Mouse (Mus musculus): Measurements from ENCODE around the gene Rasef. TPM values are rescaled to one million over a fixed set of nuclear protein-coding genes. Genes with fewer than 3 reads are reported as not detected.

Gene Rasef
- polyA plus RNA-seq, 1 experiment from 2014 or later: 3.4 TPM

GRCm38 (mm10) chr4:73781061-73781460 lies 9.7 kb downstream of the Rasef start:
- Histone ChIP-seq H3K9ac (replicated peaks; ENCODE audit: low read depth) (no peak overlapping the region), H3K9me3 (ENCODE audit: low read length) (no peaks in the 10 kb centered on the region), H3K4me2 (replicated peaks; ENCODE audit: low read depth, low read length) (no peak overlapping the region), H3K4me3 (ENCODE audit: low read depth, low read length) (no peak overlapping the region), H3K4me1 (ENCODE audit: insufficient read depth, low read depth, low read length) (no peaks in the 10 kb centered on the region), H3K36me3 (ENCODE audit: insufficient read depth, low read length) (no peaks in the 10 kb centered on the region), H3K27ac (ENCODE audit: low read length) (no peak overlapping the region), H3K27me3 (replicated peaks; ENCODE audit: insufficient read depth, low read length) (no peaks in the 10 kb centered on the region)
- ATAC-seq (no peak), DNase-seq (ENCODE audit: low spot score) (no peak)
- TF ChIP-seq EP300 (IDR thresholded peaks at IDR 0.05) (no peak), CTCF (IDR thresholded peaks at IDR 0.05) (no peak)
- WGBS: 69% methylated on average over 3 of the region's 3 CpGs

DNA sequence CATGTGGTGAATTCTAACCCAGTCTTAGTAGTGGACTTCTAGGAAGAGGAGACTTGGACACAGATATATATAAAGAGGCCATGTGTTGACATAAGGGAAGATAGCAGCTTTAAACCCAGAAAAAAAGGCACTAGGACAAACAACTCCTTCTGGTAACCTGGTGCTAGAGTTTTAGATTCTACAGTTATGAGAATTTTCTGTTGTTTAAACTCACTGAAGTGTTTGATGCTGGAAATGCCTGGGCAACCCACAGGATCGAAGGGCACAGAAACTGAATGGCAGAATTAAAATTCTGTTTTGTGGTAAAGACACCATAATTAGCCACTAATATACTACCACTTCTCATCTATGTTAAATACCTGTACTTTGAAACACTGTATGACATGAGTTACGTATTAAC lies 15.5 kb downstream of the Rasef start:
- Histone ChIP-seq H3K4me3 (ENCODE audit: low read depth, low read length) (no peak overlapping the region), H3K27me3 (replicated peaks; ENCODE audit: insufficient read depth, low read length) (no peaks in the 10 kb centered on the region), H3K9me3 (ENCODE audit: low read length) (no peaks in the 10 kb centered on the region), H3K4me2 (replicated peaks; ENCODE audit: low read depth, low read length) (no peak overlapping the region), H3K36me3 (ENCODE audit: insufficient read depth, low read length) (no peaks in the 10 kb centered on the region), H3K27ac (ENCODE audit: low read length) (no peak overlapping the region), H3K9ac (replicated peaks; ENCODE audit: low read depth) (no peak overlapping the region), H3K4me1 (ENCODE audit: insufficient read depth, low read depth, low read length) (no peaks in the 10 kb centered on the region)
- WGBS: 84% methylated on average over 2 of the region's 2 CpGs
- no peak for ATAC-seq
- no peak for TF ChIP-seq CTCF (IDR thresholded peaks at IDR 0.05)
- no peak for TF ChIP-seq EP300 (IDR thresholded peaks at IDR 0.05)
- no peak for DNase-seq (ENCODE audit: low spot score)

DNA sequence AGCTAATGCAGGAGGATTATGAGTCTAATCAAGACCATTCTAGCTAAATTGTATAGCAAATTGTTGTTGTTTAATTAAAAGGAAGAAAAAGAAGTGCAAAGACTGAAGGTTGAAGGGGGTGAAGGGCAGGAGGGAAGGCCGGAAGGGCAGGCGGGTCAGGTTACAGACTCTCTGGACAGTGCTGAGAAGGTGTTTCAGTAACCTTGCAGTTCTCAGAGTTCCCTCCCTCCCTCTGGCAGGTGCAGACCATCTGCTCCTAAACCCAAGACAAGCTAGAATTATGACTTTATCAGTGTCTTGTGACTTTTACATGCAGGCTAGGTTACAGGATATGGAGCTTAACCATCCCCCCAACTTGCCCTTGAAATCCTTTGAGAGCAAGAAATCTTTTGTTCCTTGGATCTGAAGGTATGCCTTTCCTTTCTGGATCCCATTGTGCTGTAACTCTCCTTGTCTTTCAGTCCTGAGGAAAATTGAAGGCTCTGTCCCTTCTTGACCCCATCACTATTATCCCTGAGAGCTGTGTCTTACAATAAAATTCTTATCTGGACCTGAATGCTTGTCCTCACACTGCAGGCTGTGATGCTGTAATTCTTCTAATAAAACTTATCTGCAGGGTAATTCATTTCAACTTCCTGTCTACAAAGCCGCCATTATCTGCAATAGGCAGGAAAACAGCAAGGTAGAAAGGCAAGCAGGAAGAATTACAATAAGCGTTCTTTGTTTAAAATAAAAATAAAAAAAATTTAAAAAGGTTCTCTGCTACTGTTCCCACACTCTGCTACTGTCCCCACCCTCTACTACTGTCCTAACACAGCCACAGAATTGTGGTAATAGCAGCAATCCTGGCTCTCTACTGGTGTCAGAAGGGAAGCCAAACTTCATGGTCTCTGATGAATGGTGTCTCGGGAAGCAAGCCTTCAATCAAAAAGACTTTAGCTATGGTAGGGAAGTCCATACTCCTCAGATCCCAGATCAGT lies 16.7 kb downstream of the Rasef start:
- 39% methylated on average over 5 of the region's 5 CpGs for WGBS
- H3K27ac ChIP-seq (ENCODE audit: low read length): no peak overlapping the region
- ATAC-seq: no peak

DNA sequence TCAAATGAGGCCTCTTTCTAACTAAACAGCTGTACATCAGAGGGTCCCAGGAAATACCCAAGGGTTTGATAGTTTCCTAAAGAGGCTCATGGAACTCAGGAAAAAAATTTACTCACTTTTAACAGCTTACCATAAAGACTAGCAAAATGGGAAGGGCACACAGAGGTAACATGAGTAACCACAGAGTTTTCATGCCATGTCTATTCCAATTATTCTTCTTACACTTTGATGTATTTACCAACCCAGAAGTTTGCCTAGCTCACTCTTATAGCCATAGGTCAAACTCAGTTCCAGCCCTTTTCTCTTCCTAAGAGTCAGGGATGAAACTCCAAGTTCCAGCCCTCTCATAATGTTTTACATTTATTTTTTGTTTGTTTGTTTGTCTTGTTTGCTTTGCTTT lies 18.8 kb downstream of the Rasef start:
- no peaks in the 10 kb centered on the region for H3K9me3 ChIP-seq (ENCODE audit: low read length)
- H3K27me3 ChIP-seq (replicated peaks; ENCODE audit: insufficient read depth, low read length): no peaks in the 10 kb centered on the region
- H3K4me3 ChIP-seq (ENCODE audit: low read depth, low read length): no peak overlapping the region
- H3K4me1 ChIP-seq (ENCODE audit: insufficient read depth, low read depth, low read length): no peaks in the 10 kb centered on the region
- no peak overlapping the region for H3K4me2 ChIP-seq (replicated peaks; ENCODE audit: low read depth, low read length)
- DNase-seq (ENCODE audit: low spot score) (no peak), ATAC-seq (no peak)
- no peak overlapping the region for H3K9ac ChIP-seq (replicated peaks; ENCODE audit: low read depth)
- no peak overlapping the region for H3K27ac ChIP-seq (ENCODE audit: low read length)
- no peaks in the 10 kb centered on the region for H3K36me3 ChIP-seq (ENCODE audit: insufficient read depth, low read length)
- TF ChIP-seq EP300 (IDR thresholded peaks at IDR 0.05): no peak
- no peak for TF ChIP-seq CTCF (IDR thresholded peaks at IDR 0.05)

More for the DNA sequence above, 16.7 kb downstream of the Rasef start:
- no peak overlapping the region for H3K4me3 ChIP-seq (ENCODE audit: low read depth, low read length)
- H3K4me1 ChIP-seq (ENCODE audit: insufficient read depth, low read depth, low read length): no peaks in the 10 kb centered on the region
- H3K9ac ChIP-seq (replicated peaks; ENCODE audit: low read depth): no peak overlapping the region
- H3K36me3 ChIP-seq (ENCODE audit: insufficient read depth, low read length): no peaks in the 10 kb centered on the region
- no peak for DNase-seq (ENCODE audit: low spot score)
- H3K9me3 ChIP-seq (ENCODE audit: low read length): no peaks in the 10 kb centered on the region
- no peak overlapping the region for H3K4me2 ChIP-seq (replicated peaks; ENCODE audit: low read depth, low read length)
- no peak for TF ChIP-seq CTCF (IDR thresholded peaks at IDR 0.05)
- TF ChIP-seq EP300 (IDR thresholded peaks at IDR 0.05): no peak
- no peaks in the 10 kb centered on the region for H3K27me3 ChIP-seq (replicated peaks; ENCODE audit: insufficient read depth, low read length)

GRCm38 (mm10) chr4:73770592-73770991 lies 20.2 kb downstream of the Rasef start:
- H3K4me3 ChIP-seq (ENCODE audit: low read depth, low read length): no peak overlapping the region
- H3K9ac ChIP-seq (replicated peaks; ENCODE audit: low read depth): no peak overlapping the region
- TF ChIP-seq CTCF (IDR thresholded peaks at IDR 0.05) (no peak), EP300 (IDR thresholded peaks at IDR 0.05) (no peak)
- no peaks in the 10 kb centered on the region for H3K9me3 ChIP-seq (ENCODE audit: low read length)
- ATAC-seq: no peak
- H3K27ac ChIP-seq (ENCODE audit: low read length): no peak overlapping the region
- no peaks in the 10 kb centered on the region for H3K4me1 ChIP-seq (ENCODE audit: insufficient read depth, low read depth, low read length)
- H3K27me3 ChIP-seq (replicated peaks; ENCODE audit: insufficient read depth, low read length): no peaks in the 10 kb centered on the region
- no peak for DNase-seq (ENCODE audit: low spot score)
- no peaks in the 10 kb centered on the region for H3K36me3 ChIP-seq (ENCODE audit: insufficient read depth, low read length)
- no peak overlapping the region for H3K4me2 ChIP-seq (replicated peaks; ENCODE audit: low read depth, low read length)

GRCm38 (mm10) chr4:73768156-73768555 lies 22.6 kb downstream of the Rasef start:
- Histone ChIP-seq H3K9me3 (ENCODE audit: low read length) (no peaks in the 10 kb centered on the region), H3K27me3 (replicated peaks; ENCODE audit: insufficient read depth, low read length) (no peaks in the 10 kb centered on the region), H3K9ac (replicated peaks; ENCODE audit: low read depth) (no peak overlapping the region), H3K27ac (ENCODE audit: low read length) (no peak overlapping the region), H3K4me3 (ENCODE audit: low read depth, low read length) (no peak overlapping the region), H3K4me1 (ENCODE audit: insufficient read depth, low read depth, low read length) (no peaks in the 10 kb centered on the region), H3K36me3 (ENCODE audit: insufficient read depth, low read length) (no peaks in the 10 kb centered on the region), H3K4me2 (replicated peaks; ENCODE audit: low read depth, low read length) (no peak overlapping the region)
- ATAC-seq: no peak
- 72% methylated on average over 3 of the region's 3 CpGs for WGBS
- TF ChIP-seq CTCF (IDR thresholded peaks at IDR 0.05): no peak
- TF ChIP-seq EP300 (IDR thresholded peaks at IDR 0.05): no peak
- DNase-seq (ENCODE audit: low spot score): no peak
